Mouse (Mus musculus) gastrocnemius, postnatal 10 days (tissue): ENCODE measurements around the gene Ccdc9. TPM values are rescaled to one million over a fixed set of nuclear protein-coding genes. Genes with fewer than 3 reads are reported as not detected.

ENCODE experiments used
- total RNA-seq, 2 experiments: library from RNA; stranded (reverse); gene quantifications; 2 replicates each; pipeline ENCODE4 v1.2.3; 2021

The Ccdc9 gene
- total RNA-seq, 2 experiments from 2014 or later, result 34.0 to 47.6 TPM

Other genes starting within 250 kb of the Ccdc9 start
- gene Bicra, start 238.9 kb downstream of the Ccdc9 start, total RNA-seq, result 10 to 100 TPM in 1 of 2 experiments, 1 to 10 TPM in 1; 8.2 to 11.5 TPM
- gene Zfp541, start 225.0 kb downstream of the Ccdc9 start, total RNA-seq, result not detected
- gene Napa, start 188.3 kb downstream of the Ccdc9 start, total RNA-seq, result 100 to 1,000 TPM; 123 to 145 TPM
- gene Kptn, start 166.9 kb downstream of the Ccdc9 start, total RNA-seq, result 10 to 100 TPM; 12.0 to 13.1 TPM
- under 1 TPM; 0.75 to 0.86 TPM for gene Slc8a2, start 157.0 kb downstream of the Ccdc9 start, total RNA-seq
- gene Meis3, start 111.7 kb downstream of the Ccdc9 start, total RNA-seq, result 1 to 10 TPM; 4.2 to 6.8 TPM
- 1 to 10 TPM; 5.8 to 7.6 TPM for gene Dhx34, start 64.8 kb downstream of the Ccdc9 start, total RNA-seq
- under 1 TPM; 0.16 to 0.41 TPM for gene C5ar2, start 42.6 kb downstream of the Ccdc9 start, total RNA-seq
- gene C5ar1, start 27.3 kb downstream of the Ccdc9 start, total RNA-seq, result 1 to 10 TPM; 3.2 to 3.3 TPM
- 10 to 100 TPM; 11.0 to 11.7 TPM for gene Inafm1, start 13.2 kb downstream of the Ccdc9 start, total RNA-seq
- gene Bbc3, start 21.6 kb upstream of the Ccdc9 start, total RNA-seq, result 1 to 10 TPM; 4.6 to 6.1 TPM
- gene Sae1, start 101.0 kb upstream of the Ccdc9 start, total RNA-seq, result 10 to 100 TPM; 43.3 to 48.8 TPM
- 10 to 100 TPM; 33.2 to 37.9 TPM for gene Zc3h4, start 114.1 kb upstream of the Ccdc9 start, total RNA-seq
- 10 to 100 TPM; 18.8 to 18.9 TPM for gene Tmem160, start 166.0 kb upstream of the Ccdc9 start, total RNA-seq
- gene Npas1, start 190.9 kb upstream of the Ccdc9 start, total RNA-seq, result not detected